Mouse (Mus musculus): ENCODE results near the gene Edem3. TPM values are rescaled to one million over a fixed set of nuclear protein-coding genes. Genes with fewer than 3 reads are reported as not detected.
"Not testable (repeated sequence)": the region's sequence is repeated elsewhere in the genome, so short reads cannot be mapped to it uniquely, and the experiment has no call there.

Edem3 gene
- polyA plus RNA-seq, 1 experiment, result 3.6 TPM

DNA sequence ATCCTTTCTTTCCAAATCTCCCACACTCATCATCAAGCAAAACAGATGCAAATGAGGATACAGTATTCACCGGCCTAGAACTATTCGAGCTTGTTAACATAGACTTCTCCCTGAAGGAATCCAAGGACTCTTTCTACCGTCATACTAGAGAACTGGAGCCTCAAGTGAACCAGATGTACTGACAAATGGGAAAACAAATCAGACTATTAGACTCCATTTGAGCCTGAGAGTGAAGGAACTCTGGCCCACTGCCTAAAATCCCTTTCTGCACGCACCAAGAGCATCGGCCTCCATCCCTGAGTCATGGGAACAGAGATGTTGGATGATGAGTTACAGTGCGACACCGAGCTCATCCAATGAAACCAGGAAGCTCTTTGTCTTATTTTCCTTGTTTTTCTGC lies 69.9 kb downstream of the Edem3 start:
- Histone ChIP-seq H3K36me3 (ENCODE audit: control insufficient read depth, insufficient read depth, low read length) (no peaks in the 10 kb centered on the region), H3K4me1 (ENCODE audit: control insufficient read depth, insufficient read depth, low read length) (no peaks in the 10 kb centered on the region), H3K27me3 (ENCODE audit: control insufficient read depth, insufficient read depth, low read length) (no peaks in the 10 kb centered on the region), H3K4me3 (ENCODE audit: control insufficient read depth, low read depth, low read length) (no peak overlapping the region), H3K27ac (ENCODE audit: control insufficient read depth, insufficient read depth, low read depth, low read length) (no peak overlapping the region)
- TF ChIP-seq CTCF (IDR thresholded peaks at IDR 0.05; ENCODE audit: control insufficient read depth, insufficient read depth, insufficient replicate concordance, low read depth, low read length) (no peak), POLR2A (IDR thresholded peaks at IDR 0.05; ENCODE audit: control insufficient read depth, low read depth, low read length) (no peak)

DNA sequence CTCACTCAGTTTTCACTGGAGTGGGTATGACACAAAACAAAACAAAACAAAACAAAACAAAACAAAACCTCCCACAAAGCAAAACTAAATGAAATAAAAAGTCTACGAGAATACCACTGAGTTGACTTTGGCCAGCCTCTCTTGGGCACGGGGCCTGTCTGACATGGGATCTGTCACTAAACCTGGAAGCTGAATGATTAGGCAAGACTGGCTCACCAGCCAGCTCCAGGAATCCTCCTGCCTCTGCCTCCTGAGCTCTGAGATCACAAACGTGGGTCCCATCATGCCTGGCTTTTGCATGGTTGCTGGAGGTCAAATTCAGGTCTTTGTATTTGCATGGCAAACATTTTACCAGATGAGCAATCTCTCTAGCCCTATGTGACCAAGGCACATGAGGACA lies 76.6 kb downstream of the Edem3 start:
- H3K27ac ChIP-seq (ENCODE audit: control insufficient read depth, insufficient read depth, low read depth, low read length), result no peak overlapping the region
- H3K27me3 ChIP-seq (ENCODE audit: control insufficient read depth, insufficient read depth, low read length), result no peaks in the 10 kb centered on the region
- no peaks in the 10 kb centered on the region for H3K4me1 ChIP-seq (ENCODE audit: control insufficient read depth, insufficient read depth, low read length)
- no peak for TF ChIP-seq CTCF (IDR thresholded peaks at IDR 0.05; ENCODE audit: control insufficient read depth, insufficient read depth, insufficient replicate concordance, low read depth, low read length)
- TF ChIP-seq POLR2A (IDR thresholded peaks at IDR 0.05; ENCODE audit: control insufficient read depth, low read depth, low read length), result no peak
- H3K4me3 ChIP-seq (ENCODE audit: control insufficient read depth, low read depth, low read length), result no peak overlapping the region
- no peaks in the 10 kb centered on the region for H3K36me3 ChIP-seq (ENCODE audit: control insufficient read depth, insufficient read depth, low read length)

DNA sequence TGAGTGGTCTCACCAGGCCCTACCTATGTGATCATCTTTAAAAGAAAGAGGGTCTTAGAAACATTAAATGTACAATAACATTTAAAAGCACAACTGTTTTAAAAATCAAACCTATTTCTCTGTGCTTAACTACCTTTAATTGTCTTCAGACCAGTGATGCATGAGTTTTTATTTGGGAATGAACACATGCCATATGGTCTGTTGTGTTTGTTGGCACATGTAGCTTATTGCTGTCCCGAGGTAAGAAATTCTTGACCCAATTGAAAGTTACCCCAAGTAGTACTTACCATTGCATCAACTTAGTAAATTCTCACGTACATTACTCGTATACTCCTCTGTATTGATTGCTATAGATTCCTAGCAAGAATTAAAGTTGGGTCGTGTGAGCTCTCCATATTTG lies 80.1 kb downstream of the Edem3 start:
- TF ChIP-seq POLR2A (IDR thresholded peaks at IDR 0.05; ENCODE audit: control insufficient read depth, low read depth, low read length), result no peak
- TF ChIP-seq CTCF (IDR thresholded peaks at IDR 0.05; ENCODE audit: control insufficient read depth, insufficient read depth, insufficient replicate concordance, low read depth, low read length), result no peak
- Histone ChIP-seq H3K4me3 (ENCODE audit: control insufficient read depth, low read depth, low read length) (no peak overlapping the region), H3K36me3 (ENCODE audit: control insufficient read depth, insufficient read depth, low read length) (no peaks in the 10 kb centered on the region), H3K4me1 (ENCODE audit: control insufficient read depth, insufficient read depth, low read length) (no peaks in the 10 kb centered on the region), H3K27ac (ENCODE audit: control insufficient read depth, insufficient read depth, low read depth, low read length) (no peak overlapping the region), H3K27me3 (ENCODE audit: control insufficient read depth, insufficient read depth, low read length) (no peaks in the 10 kb centered on the region)

DNA sequence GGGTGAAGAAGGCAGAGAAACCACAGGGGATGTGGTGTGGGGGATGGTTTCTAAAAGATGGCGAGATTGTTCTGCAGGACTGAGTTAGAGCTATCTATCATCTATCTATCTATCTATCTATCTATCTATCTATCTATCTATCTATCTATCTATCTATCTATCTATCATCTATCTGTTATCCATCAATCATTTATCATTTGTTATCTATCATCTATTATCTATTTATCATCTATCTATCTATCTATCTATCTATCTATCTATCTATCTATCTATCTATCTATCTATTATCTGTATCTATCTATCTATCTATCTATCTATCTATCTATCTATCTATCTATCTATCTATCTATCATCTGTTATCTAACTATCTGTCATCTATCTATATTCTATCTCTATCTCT lies 85.2 kb downstream of the Edem3 start:
- H3K27me3 ChIP-seq (ENCODE audit: control insufficient read depth, insufficient read depth, low read length); H3K36me3 ChIP-seq (ENCODE audit: control insufficient read depth, insufficient read depth, low read length); H3K27ac ChIP-seq (ENCODE audit: control insufficient read depth, insufficient read depth, low read depth, low read length); H3K4me1 ChIP-seq (ENCODE audit: control insufficient read depth, insufficient read depth, low read length); H3K4me3 ChIP-seq (ENCODE audit: control insufficient read depth, low read depth, low read length): not testable (repeated sequence)

DNA sequence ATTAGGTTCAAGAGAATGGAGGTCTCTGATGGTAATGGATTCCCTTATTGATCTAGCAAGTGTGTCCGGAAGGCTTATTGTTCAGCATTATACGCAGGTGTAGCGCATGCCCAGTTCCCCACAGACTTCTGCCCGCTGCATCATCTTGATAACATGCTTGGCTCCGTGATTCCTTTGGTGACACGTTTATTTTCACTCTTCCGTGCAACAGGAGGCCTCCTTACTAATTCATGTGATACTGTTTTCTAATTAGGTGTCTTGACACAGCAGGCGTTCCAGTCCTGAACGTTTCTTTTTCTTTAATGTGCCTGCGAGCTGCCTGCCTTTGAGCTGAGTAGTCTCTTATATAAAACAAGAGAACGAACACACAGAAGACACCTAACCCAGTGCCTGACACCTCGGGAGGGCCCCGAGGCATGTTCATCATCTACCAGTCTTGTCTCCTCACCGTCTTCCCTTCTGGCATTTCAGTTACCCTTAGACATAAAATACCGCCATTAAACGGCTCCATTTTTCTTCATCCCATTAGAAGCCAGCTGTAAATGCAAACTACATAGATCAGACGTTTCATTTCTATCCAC lies 90.2 kb downstream of the Edem3 start:
- no peaks in the 10 kb centered on the region for H3K27me3 ChIP-seq (ENCODE audit: control insufficient read depth, insufficient read depth, low read length)
- no peaks in the 10 kb centered on the region for H3K36me3 ChIP-seq (ENCODE audit: control insufficient read depth, insufficient read depth, low read length)
- H3K4me1 ChIP-seq (ENCODE audit: control insufficient read depth, insufficient read depth, low read length), result peaks cover 7% of the 10 kb centered on the region
- no peak overlapping the region for H3K27ac ChIP-seq (ENCODE audit: control insufficient read depth, insufficient read depth, low read depth, low read length)
- H3K4me3 ChIP-seq (ENCODE audit: control insufficient read depth, low read depth, low read length), result no peak overlapping the region
- TF ChIP-seq CTCF (IDR thresholded peaks at IDR 0.05; ENCODE audit: control insufficient read depth, insufficient read depth, insufficient replicate concordance, low read depth, low read length), result no peak
- no peak for TF ChIP-seq POLR2A (IDR thresholded peaks at IDR 0.05; ENCODE audit: control insufficient read depth, low read depth, low read length)

DNA sequence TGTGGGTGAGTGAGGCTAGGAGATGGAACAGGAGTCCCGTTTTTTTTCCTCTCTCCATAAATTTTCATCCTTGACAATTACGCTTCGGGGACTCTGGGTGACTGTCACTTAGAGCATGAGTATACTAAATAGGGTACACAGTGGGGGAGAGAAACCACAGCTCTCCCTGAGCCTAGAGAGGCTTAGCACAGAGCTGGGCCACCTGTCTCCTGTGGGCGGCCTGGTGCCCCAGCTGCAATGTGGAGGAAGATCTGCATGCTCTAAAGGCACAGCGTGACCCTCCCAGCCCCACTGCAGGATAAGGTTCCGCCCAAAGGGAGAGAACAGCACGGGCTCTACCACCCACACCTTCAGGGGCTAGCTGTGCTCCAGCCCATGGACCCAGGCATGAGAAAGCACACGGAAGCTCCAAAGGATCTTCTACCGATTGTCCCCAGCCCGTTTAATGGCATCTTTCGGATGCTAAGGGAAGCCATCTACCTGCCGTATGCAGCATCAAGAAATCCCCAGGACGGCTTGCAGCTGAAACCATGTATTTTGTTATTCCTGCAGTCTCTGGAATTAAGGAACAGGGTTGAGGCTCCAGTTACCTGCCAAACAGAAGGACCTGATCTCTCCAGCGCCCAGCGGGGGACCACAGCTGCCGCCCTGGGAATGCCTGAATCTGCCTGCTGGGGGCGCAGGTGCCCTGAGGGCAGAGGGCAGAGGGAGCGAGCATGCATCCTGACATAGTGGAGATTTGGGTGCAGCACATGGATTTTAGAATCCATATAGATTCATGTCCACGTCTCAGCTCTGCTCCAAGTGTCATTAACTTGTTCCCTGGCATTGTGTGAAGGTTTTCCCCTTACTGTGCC lies 91.0 kb downstream of the Edem3 start:
- TF ChIP-seq POLR2A (IDR thresholded peaks at IDR 0.05; ENCODE audit: control insufficient read depth, low read depth, low read length), result no peak
- TF ChIP-seq CTCF (IDR thresholded peaks at IDR 0.05; ENCODE audit: control insufficient read depth, insufficient read depth, insufficient replicate concordance, low read depth, low read length), result peak; percentile 24; the same call in 1 of the 2 replicates
- Histone ChIP-seq H3K27me3 (ENCODE audit: control insufficient read depth, insufficient read depth, low read length) (no peaks in the 10 kb centered on the region), H3K4me1 (ENCODE audit: control insufficient read depth, insufficient read depth, low read length) (peaks cover 7% of the 10 kb centered on the region), H3K27ac (ENCODE audit: control insufficient read depth, insufficient read depth, low read depth, low read length) (no peak overlapping the region), H3K36me3 (ENCODE audit: control insufficient read depth, insufficient read depth, low read length) (no peaks in the 10 kb centered on the region), H3K4me3 (ENCODE audit: control insufficient read depth, low read depth, low read length) (no peak overlapping the region)

DNA sequence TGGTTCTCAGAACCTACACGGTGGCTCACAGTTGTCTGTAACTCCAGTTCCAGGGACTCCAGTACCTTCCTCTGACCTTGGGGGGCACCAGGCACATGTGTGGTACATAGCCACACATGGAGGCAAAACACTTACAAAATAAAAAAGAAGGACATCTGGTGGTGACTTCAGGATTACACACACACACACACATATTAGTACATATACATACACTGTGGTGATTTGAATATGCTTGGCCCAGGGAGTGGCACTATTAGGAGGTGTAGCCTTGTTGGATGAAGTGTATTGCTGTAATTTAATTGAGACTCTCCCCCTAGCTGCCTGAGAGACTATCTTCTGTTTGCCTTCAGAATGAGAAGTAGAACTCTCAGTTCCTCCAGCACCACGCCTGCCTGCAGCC lies 93.1 kb downstream of the Edem3 start:
- Histone ChIP-seq H3K4me3 (ENCODE audit: control insufficient read depth, low read depth, low read length) (no peak overlapping the region), H3K27me3 (ENCODE audit: control insufficient read depth, insufficient read depth, low read length) (no peaks in the 10 kb centered on the region), H3K36me3 (ENCODE audit: control insufficient read depth, insufficient read depth, low read length) (no peaks in the 10 kb centered on the region), H3K27ac (ENCODE audit: control insufficient read depth, insufficient read depth, low read depth, low read length) (no peak overlapping the region), H3K4me1 (ENCODE audit: control insufficient read depth, insufficient read depth, low read length) (peaks cover 6% of the 10 kb centered on the region)
- TF ChIP-seq POLR2A (IDR thresholded peaks at IDR 0.05; ENCODE audit: control insufficient read depth, low read depth, low read length) (no peak), CTCF (IDR thresholded peaks at IDR 0.05; ENCODE audit: control insufficient read depth, insufficient read depth, insufficient replicate concordance, low read depth, low read length) (no peak)

All from testis, adult 2 months (tissue).